Mouse (Mus musculus): ENCODE results near the gene Xpot.

GRCm38 (mm10) chr10:121615935-121616334, 10.2 kb downstream of the Xpot start:
- TF ChIP-seq CTCF (IDR thresholded peaks at IDR 0.05; ENCODE audit: borderline replicate concordance, insufficient read depth, low read depth, low read length) (no peak), POLR2A (IDR thresholded peaks at IDR 0.05; ENCODE audit: borderline replicate concordance, insufficient read depth, low read length) (no peak)
